Mouse (Mus musculus) stomach, embryonic 14.5 days (tissue): ENCODE measurements at regions not wholly inside any gene's neighbourhood (a gene's known extent, or its start where the extent isn't known, plus 50 kb on each side); places are given as distances from the start of the nearest gene placed in this dataset.

ENCODE experiments used
- ATAC-seq: fragments of 200-750 bp; cut with Nextera tagmentation; 2 replicates; pipeline ENCODE4 v1.8.0; 2017; ENCODE audit warnings: low read depth, moderate TSS enrichment; ENCODE audit not compliant: insufficient number of reproducible peaks, insufficient read depth, low FRiP score
- H3K27ac ChIP-seq: fragments of 300-500 bp; sonication (generic); 2 replicates; pipeline ENCODE4 v1.5.1; 2014; ENCODE audit warnings: mild to moderate bottlenecking, low read length, moderate library complexity, mixed read lengths
- H3K27me3 ChIP-seq: fragments of 300-500 bp; sonication (generic); 2 replicates; pipeline ENCODE4 v1.6.1; 2014; ENCODE audit warnings: low read length, control low read depth, mixed read lengths; ENCODE audit not compliant: control insufficient read depth, insufficient read depth
- H3K36me3 ChIP-seq: fragments of 300-500 bp; sonication (generic); 2 replicates; pipeline ENCODE4 v1.6.1; 2014; ENCODE audit warnings: mild to moderate bottlenecking, control low read depth, low read length, moderate library complexity, mixed read lengths; ENCODE audit not compliant: control insufficient read depth, insufficient read depth
- H3K4me1 ChIP-seq: fragments of 300-500 bp; sonication (generic); 2 replicates; pipeline ENCODE4 v1.6.1; 2014; ENCODE audit warnings: low read length, control low read depth, mixed read lengths; ENCODE audit not compliant: control insufficient read depth, insufficient read depth
- H3K4me2 ChIP-seq: fragments of 300-500 bp; sonication (generic); replicated peaks from 2 replicates; pipeline ENCODE4 v1.6.1; 2014; ENCODE audit warnings: low read depth, low read length, control low read depth
- H3K4me3 ChIP-seq: fragments of 300-500 bp; sonication (generic); 2 replicates; pipeline ENCODE4 v1.5.1; 2014; ENCODE audit warnings: low read depth, low read length, control low read depth
- H3K9ac ChIP-seq: fragments of 300-500 bp; sonication (generic); replicated peaks from 2 replicates; pipeline ENCODE4 v1.6.1; 2014; ENCODE audit warnings: low read depth, mild to moderate bottlenecking, control low read depth, low read length, moderate library complexity, mixed read lengths
- H3K9me3 ChIP-seq: fragments of 300-500 bp; sonication (generic); 2 replicates; pipeline ENCODE4 v1.6.1; 2016; ENCODE audit warnings: low read depth, low read length, control low read depth; ENCODE audit not compliant: control insufficient read depth
- WGBS: fragments of 180-500 bp; shearing (Covaris S2); extraction: QIAGEN DNeasy Blood & Tissue Kit; methylation state at CpG from one replicate; pipeline ENCODE4 v1.1.7; 2014; 5-methylcytosine and 5-hydroxymethylcytosine counted together

DNA sequence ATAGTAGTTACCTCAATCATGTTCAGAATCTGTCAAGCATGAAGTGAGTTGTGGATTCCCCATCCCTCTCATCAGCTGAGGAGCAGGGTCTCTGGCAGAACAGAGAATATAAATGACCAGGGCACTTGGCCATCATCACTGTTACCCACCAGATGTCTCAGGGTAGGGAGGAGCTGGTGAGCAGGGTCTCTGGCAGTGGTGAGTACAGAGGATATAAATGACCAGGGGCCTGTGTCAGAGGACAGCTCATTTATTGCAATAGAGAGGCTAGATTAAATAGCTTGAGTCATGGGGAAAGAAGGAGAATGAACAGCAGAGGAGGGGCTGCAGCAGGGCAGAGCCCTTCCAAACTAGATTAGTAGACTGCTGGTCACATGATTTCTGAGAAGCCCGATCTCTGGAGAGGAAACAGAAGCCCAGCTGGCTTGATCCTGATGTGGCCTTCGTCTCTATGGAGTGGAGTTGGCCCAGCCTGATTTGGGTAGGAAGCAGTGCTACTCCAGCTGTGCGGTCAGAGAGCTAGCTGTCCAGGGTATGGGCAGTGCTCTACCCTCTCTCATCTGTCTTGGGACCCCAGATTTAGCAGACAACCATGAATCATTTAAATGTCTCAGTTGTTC is 766.3 kb downstream of the Dach1 start:
- no peak overlapping the region for H3K4me2 ChIP-seq
- H3K27me3 ChIP-seq = no peaks in the 10 kb centered on the region
- no peak overlapping the region for H3K27ac ChIP-seq
- no peaks in the 10 kb centered on the region for H3K9me3 ChIP-seq
- H3K9ac ChIP-seq = no peak overlapping the region
- H3K4me1 ChIP-seq = no peaks in the 10 kb centered on the region
- peak; percentile 46; the same call in 1 of the 2 replicates for ATAC-seq
- H3K4me3 ChIP-seq = no peak overlapping the region
- WGBS = 39% methylated on average over 3 of the region's 3 CpGs
- no peaks in the 10 kb centered on the region for H3K36me3 ChIP-seq

DNA sequence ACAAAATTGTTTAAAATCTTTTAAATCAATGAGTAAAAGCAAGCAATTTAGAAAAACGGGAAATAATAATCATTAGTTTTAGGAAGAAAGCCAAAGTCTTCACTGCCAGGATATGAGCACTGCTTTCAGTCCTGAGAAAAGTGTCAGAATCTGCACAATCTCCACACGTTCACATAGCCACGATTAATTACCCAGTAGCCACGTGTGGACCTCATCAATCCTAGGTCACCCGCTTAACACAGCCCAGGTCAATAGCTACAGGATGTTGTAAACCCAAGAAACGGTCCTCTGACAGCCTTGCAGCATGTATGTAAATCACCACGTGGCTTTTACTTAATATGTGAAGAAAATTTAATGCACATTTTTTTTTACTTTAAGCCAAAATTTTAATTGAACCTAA is 773.2 kb downstream of the Dach1 start:
- Histone ChIP-seq H3K4me3 (no peak overlapping the region), H3K36me3 (no peaks in the 10 kb centered on the region), H3K4me1 (no peaks in the 10 kb centered on the region), H3K9ac (no peak overlapping the region), H3K4me2 (no peak overlapping the region), H3K27me3 (no peaks in the 10 kb centered on the region), H3K27ac (no peak overlapping the region), H3K9me3 (no peaks in the 10 kb centered on the region)
- WGBS = 32% methylated on average over 7 of the region's 7 CpGs
- ATAC-seq = no peak

DNA sequence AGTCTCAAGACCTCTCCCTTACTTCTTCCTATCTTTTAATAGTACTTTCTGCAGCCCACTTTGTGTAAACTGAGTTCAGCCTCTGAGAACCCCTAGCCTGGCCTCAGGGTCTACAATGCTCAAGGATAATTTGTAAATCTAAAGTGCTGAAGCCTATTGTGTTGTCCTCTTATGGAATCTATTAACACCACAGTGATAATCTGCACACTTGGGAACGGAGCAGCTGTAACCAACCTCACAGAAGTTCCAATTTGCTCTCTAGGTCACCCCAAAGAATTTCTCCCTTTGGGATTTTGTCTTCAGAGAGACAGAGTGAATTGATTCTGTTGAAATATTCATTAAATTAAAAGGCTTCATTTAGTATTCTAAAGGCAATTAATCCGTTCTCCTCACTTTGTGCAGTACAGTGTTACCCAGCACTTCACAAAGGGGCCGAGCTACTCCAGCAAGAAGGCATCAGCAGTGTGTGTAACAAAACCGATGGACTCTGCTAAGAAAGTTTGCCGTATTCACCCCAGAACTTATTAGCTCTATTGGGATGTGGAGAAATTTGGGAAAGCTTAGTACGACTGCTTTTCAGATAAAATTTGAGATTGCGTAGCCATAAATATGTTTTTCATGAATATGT is 773.7 kb downstream of the Dach1 start:
- Histone ChIP-seq H3K36me3 (no peaks in the 10 kb centered on the region), H3K27me3 (no peaks in the 10 kb centered on the region), H3K9me3 (no peaks in the 10 kb centered on the region), H3K4me3 (no peak overlapping the region), H3K9ac (no peak overlapping the region), H3K4me1 (no peaks in the 10 kb centered on the region), H3K27ac (no peak overlapping the region), H3K4me2 (no peak overlapping the region)
- 84% methylated on average over 7 of the region's 7 CpGs for WGBS
- no peak for ATAC-seq

DNA sequence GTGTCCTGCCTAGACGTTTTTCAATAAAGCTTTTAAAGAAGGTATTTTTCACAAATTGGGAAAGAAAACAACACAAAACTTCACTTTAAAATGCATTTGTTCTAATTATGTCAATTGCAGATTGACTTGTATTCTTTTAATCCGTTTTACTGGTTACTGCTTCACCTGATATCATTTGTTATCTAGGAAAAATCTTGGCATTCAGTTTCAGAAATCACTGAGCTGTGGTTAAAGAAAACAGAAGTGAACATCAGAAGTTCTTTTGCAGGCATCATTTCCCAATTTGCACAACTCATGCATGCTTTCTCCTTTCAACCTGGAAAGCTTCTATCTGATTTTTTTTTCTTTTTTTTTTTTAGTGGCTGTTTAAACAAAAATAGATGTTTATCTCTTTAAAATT is 780.6 kb downstream of the Dach1 start:
- no peak for ATAC-seq
- no peaks in the 10 kb centered on the region for H3K27me3 ChIP-seq

DNA sequence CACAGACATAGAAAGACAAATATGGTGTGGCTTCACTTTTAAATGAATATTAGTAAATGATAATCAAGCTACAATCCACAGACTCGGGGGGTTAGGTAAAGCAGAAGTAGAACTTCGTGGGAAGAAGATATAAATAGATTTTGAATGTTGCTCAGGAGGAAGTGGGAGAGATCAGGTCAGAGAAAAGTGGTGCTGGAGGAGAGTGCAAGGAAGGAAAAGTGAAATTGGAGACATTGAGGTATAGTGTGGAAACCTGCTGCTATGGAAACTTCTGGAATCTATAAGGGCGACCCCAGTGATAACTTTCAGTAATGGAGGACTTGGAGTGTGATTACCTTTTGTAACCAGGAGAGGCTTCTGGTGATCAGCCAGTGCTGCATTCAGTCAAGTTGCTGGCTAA is 789.4 kb downstream of the Dach1 start:
- 79% methylated on average over 3 of the region's 3 CpGs for WGBS
- H3K9me3 ChIP-seq = no peaks in the 10 kb centered on the region
- no peak for ATAC-seq

More for the DNA sequence above, 780.6 kb downstream of the Dach1 start:
- H3K36me3 ChIP-seq = no peaks in the 10 kb centered on the region
- 46% methylated on average over 2 of the region's 2 CpGs for WGBS
- H3K4me3 ChIP-seq = no peak overlapping the region
- H3K9me3 ChIP-seq = no peaks in the 10 kb centered on the region
- no peak overlapping the region for H3K4me2 ChIP-seq
- no peaks in the 10 kb centered on the region for H3K4me1 ChIP-seq
- no peak overlapping the region for H3K9ac ChIP-seq
- no peak overlapping the region for H3K27ac ChIP-seq

DNA sequence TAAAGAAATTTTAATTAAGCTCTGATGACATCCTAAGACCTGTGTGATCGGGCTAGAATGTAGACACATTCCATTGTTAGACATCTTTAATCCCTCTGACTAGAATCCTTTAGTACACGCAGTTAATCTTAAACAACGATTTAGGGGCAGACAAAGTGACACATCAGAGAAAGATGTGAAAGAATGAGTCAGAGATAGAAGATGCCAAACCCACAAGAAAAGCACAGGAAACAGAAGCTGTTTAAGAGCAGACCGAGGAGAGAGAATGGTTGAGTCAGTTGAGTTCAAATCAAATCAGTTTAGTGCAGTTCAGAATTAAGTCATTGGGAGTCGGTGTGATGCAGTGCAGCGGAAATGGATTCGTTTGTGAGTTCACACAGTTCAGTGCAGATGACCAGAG is 812.6 kb downstream of the Dach1 start:
- Histone ChIP-seq H3K4me1 (no peaks in the 10 kb centered on the region), H3K9me3 (no peaks in the 10 kb centered on the region), H3K27me3 (no peaks in the 10 kb centered on the region), H3K4me2 (no peak overlapping the region), H3K4me3 (no peak overlapping the region), H3K36me3 (no peaks in the 10 kb centered on the region), H3K27ac (no peak overlapping the region), H3K9ac (no peak overlapping the region)
- 80% methylated on average over 7 of the region's 7 CpGs for WGBS
- no peak for ATAC-seq

More for the DNA sequence above, 789.4 kb downstream of the Dach1 start:
- Histone ChIP-seq H3K4me2 (no peak overlapping the region), H3K4me1 (no peaks in the 10 kb centered on the region), H3K27me3 (no peaks in the 10 kb centered on the region), H3K36me3 (no peaks in the 10 kb centered on the region), H3K9ac (no peak overlapping the region), H3K27ac (no peak overlapping the region), H3K4me3 (no peak overlapping the region)

DNA sequence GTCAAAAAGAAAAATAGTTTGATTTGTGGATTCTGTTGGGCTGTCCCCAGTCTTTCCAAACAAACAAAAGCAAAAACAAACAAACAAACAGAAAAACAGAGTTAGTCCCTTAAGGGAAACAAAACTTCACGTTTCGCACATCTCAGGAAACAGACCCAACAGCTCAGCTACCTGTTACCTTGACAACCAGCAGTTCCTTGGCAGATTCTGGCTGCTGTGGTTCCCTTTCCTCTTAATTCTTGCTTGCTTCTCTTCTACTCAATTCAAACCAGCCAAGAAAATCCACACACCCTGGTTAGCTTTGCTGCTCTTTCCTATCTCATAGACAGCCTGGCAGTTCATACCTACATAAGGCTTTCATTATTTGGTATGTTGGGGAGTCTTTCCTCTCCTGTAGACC is 821.6 kb downstream of the Dach1 start:
- H3K27ac ChIP-seq = no peak overlapping the region
- no peaks in the 10 kb centered on the region for H3K36me3 ChIP-seq
- 79% methylated on average over 2 of the region's 2 CpGs for WGBS
- H3K4me3 ChIP-seq = no peak overlapping the region
- no peaks in the 10 kb centered on the region for H3K4me1 ChIP-seq
- H3K4me2 ChIP-seq = no peak overlapping the region
- no peak for ATAC-seq
- no peaks in the 10 kb centered on the region for H3K27me3 ChIP-seq
- no peaks in the 10 kb centered on the region for H3K9me3 ChIP-seq
- H3K9ac ChIP-seq = no peak overlapping the region

DNA sequence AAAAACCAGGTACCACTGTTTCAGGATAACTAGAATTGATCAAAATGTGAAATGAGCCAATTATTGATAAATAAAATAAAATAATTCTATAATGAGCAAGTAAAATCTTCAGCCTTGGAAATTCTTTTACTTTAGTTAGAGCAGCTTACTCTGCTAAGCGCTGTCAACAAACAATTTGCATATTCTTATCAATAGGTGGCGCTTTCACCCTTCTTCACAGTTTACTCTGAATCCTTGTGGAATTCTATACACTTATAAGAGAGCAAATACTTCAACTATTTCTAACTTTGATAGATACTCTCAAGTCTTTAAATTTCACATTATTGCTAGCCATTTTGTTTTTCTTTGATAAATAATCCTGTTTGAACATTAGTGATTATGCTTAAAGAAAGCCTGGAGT is 812.5 kb upstream of the Klhl1 start:
- WGBS = 10% methylated on average over 2 of the region's 2 CpGs
- ATAC-seq = no peak

DNA sequence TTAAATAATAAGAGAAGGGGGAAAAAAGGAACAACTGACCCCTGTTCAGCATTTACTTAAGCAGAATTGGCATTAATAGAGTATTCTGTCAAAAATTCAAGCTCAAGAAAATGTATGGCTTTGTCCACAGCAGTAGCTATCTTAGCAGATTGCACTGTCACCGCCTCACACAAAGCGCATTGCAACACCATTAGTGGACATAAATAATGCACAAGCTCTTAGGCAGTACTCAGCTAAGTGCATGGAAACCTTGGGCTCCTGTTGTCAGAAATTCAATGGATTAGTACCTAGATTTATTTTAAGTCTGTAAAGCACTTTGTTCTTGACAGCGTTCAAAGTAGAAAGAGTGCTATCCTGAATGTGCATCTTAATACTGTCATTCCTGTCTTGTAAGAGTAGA is 811.1 kb upstream of the Klhl1 start:
- H3K4me3 ChIP-seq = no peak overlapping the region
- H3K27me3 ChIP-seq = no peaks in the 10 kb centered on the region
- H3K9me3 ChIP-seq = 0 out of 2 replicates have a peak, but pooled peaks cover 2% of the 10 kb centered on the region
- 53% methylated on average over 3 of the region's 3 CpGs for WGBS
- no peak overlapping the region for H3K4me2 ChIP-seq
- H3K4me1 ChIP-seq = no peaks in the 10 kb centered on the region
- H3K9ac ChIP-seq = no peak overlapping the region
- no peak for ATAC-seq
- H3K36me3 ChIP-seq = no peaks in the 10 kb centered on the region
- no peak overlapping the region for H3K27ac ChIP-seq

More for the DNA sequence above, 812.5 kb upstream of the Klhl1 start:
- no peak overlapping the region for H3K9ac ChIP-seq
- H3K27me3 ChIP-seq = no peaks in the 10 kb centered on the region
- no peak overlapping the region for H3K4me2 ChIP-seq
- no peaks in the 10 kb centered on the region for H3K4me1 ChIP-seq
- H3K9me3 ChIP-seq = no peaks in the 10 kb centered on the region
- no peak overlapping the region for H3K27ac ChIP-seq
- no peak overlapping the region for H3K4me3 ChIP-seq
- H3K36me3 ChIP-seq = no peaks in the 10 kb centered on the region
